Mouse (Mus musculus) 3134 (cell line): ENCODE results near the gene Stim2.

ENCODE experiments used
- DNase-seq: peaks from one replicate; pipeline ENCODE4 v3.0.0-alpha.2; 2011; ENCODE audit warnings: low spot score; ENCODE audit not compliant: insufficient read length; ENCODE audit errors: extremely low read depth

The Stim2 gene

GRCm38 (mm10) chr5:54109096-54109495 lies 110.8 kb downstream of the Stim2 start:
- no peak for DNase-seq

GRCm38 (mm10) chr5:54110789-54111188 lies 112.5 kb downstream of the Stim2 start:
- no peak for DNase-seq

- no peak for DNase-seq
These were observed 115.0 kb downstream of the Stim2 start for GRCm38 (mm10) chr5:54113284-54113683.

GRCm38 (mm10) chr5:54116538-54116937 lies 118.2 kb downstream of the Stim2 start:
- no peak for DNase-seq

- no peak for DNase-seq
These were observed 120.3 kb downstream of the Stim2 start for GRCm38 (mm10) chr5:54118410-54119212.

DNA sequence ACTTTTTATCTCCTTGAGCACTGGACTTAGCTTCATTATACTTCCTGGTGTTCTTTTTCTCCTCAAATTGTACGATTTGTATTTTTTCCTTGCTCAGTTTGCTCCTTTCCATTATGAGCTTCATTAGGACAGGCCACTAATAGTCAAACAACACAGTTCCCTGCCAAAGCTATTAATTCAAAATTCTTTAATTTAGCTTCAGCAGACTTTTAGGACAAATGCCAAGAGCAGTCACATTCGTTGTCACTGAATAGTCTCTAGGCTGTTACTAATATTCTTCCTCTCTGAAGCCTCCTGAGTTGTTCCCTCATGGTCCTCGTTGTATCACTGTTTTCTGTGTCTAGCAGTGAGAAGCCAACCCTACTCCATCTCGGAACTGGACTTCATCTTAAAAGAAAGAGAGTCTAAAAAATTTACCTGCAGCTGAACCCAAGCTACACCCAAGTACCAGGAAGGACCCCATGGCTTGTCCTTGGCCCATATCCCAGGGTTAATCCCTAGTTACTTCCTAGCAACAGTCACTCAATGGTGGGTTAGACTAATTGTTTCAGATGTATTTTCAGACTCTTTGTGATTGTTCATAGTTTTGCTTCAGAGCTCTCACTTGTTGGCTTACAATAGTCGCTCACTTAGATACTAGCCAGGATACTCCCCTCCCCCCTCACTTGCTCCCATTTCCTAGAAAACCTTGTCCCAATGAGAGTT lies 149.9 kb downstream of the Stim2 start:
- DNase-seq: no peak

GRCm38 (mm10) chr5:54154503-54155226 lies 156.4 kb downstream of the Stim2 start:
- peak; percentile 3 for DNase-seq

DNA sequence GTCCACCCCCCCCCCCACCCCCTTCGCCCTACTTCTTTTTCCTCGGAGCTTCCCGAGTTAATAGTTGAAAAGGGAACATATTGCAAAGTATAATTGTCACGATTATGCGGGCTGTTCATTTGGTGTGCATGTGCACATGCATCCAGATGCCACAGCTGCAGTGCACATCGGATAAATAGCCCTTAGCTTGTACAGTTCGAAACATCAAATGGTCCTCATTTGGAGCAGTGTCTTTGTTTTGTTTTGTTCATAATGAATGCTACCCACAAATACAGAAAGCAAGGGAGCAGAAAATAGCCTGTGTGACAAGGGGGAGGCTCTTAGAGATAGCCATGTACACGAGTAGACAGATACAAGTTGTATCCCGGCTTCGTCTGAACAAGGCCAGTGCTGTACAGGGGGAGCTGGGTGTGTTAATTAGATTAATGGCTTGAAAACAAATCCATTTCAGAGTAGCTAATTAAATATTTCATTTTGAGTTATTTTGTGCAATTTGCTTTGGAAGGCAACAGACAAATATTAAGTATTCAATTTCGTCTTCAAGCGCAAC lies 157.0 kb downstream of the Stim2 start:
- DNase-seq: no peak

DNA sequence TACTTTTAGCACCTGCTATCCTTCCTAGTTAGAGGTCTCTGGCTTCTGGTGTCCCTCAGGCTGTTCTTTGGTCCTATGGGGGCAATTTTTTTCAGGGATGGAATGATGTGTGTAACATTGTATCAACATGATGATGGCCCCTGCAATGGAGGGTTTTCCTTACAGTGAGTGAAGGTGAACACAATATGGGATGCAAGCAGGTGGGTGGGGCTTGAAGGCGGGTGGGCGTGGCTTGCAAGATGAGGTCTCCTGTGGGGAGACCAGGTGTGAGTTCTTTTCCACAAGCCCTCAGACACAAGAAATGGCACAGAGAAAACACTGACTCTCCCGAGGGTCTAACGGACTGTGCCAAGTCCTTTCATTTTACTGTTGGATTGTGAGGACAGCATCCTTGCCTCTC lies 157.6 kb downstream of the Stim2 start:
- DNase-seq: no peak

DNA sequence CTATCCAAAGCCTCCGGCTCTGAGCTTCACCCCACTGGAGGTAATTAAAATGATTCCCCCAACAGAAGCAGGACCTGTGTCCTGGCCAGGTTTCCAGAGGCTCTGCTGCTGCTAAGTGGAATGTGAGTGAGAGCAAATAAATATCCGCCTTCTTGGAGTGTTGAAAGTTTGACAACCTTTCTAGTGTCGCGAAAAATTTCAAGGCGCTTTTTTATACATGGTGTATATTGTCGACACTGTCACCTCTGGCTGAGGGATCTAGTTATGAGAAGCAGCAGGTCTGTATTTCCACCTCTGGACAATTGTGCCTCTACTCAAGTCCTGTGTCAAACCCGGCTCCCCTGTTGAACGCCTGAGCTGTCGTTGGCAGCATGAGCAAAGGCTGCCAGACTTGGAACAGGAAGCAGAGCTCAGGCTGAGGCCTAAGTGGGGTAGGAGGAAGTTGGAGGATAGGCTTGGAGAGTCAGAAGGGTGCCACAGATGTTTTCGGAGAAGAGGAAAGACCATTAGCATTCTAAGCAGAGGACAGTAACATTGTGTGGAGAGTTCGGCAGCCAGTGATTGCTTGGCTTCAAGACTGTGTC lies 158.7 kb downstream of the Stim2 start:
- DNase-seq: no peak

DNA sequence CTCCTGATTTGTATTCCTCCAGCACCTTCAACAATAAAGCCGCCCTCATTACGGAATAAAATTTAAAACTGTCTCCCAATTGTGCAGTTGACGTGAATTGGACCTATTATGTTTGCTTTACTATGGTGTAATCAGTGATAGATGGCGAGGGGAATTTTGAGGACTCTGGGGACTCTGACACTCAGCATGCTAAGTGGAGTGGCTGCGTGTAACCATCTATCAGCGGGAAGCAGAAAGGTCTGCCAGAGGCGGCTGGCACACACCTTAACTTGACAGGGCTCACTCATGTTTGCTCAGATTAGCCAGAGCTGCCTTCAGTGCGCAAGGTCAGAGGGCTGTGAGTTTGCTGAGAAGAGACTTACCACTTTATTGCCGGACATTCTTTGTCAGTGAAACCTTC lies 159.9 kb downstream of the Stim2 start:
- DNase-seq: no peak

DNA sequence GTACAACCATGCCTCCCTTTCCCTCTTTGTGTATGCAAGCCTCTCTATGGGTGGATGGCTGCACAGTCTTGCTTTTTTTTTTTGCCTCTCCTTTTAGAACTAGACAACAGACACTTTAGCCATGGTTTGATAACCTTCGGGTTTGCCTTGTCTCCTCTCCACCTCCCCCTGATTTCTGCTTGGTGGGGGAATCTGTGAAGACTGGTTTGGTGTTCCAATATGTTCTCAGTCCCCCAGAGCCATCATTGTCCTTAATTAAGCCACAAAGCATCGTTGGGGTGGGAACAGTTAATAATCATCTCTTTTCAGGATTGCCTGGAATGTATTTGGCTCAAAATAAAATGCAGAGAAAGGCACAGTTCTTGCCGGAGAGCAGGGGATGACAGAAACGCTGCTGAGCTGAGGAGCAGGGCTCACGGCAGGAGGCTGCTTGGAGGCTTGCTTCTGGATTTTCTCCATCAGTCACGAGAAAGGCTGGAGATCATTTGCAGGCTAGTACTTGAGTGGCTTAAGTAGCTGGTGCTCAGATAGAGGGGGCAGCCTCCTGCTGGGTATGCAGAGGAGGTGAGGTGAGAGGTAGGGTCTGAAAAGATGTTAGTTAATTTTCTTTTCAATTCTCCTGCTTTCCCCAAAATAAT lies 161.0 kb downstream of the Stim2 start:
- no peak for DNase-seq

DNA sequence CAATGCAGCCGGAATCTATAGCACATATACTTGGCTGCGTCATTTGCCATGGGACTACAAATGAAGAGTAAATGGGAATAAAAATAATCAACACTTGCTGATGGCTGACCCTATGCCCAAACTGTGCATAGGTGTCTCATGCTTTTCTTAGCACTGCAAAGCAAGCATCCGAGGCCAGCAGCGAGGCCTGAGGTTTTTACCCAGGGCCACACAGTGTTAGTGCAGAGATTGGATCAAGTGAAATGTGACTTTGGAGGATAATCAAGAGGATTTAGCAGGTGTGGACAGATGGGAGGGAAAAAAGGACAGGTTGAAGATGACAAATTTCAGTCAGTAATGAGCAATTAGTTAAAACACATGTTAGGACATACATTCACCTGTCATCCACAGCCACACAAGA lies 162.3 kb downstream of the Stim2 start:
- no peak for DNase-seq

DNA sequence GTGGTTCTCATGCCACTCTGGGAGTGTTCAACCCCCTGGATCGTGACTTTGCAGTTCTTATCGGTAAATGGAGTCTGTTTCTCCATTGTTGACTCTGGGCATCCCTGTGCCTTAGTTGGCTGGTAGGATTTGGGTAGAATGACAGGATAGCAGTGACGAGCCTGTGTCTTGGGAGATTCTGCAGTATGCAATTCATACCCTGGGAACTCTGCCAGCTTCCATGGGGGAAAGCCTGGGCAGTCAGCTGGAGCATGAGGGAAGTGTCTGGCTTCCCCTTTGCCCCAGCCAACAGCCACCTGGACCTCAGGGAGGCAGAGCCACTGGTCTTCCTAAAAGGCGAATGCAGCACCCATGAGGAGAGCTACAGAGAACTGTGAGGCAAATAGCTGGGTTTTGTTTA lies 165.6 kb downstream of the Stim2 start:
- DNase-seq: peak; percentile 3
